ENCODE assay signal across 9 mouse cellular contexts in genomic region chr10:115713896-115714295, GRCm38 (mm10).
A peak's percentile ranks its signal among the peaks of the same experiment; 100 is the strongest.
DNase-seq lines count a peak whose midpoint lies in the region.
"Had no signal": no experiment of that assay in that cellular context is flagged by ENCODE, and none has a peak within 500 bp of the region (broad histone marks: within the 10 kb centered on the region; RNA-seq: fewer than 3 reads in every experiment).

No protein-coding gene starts in this region.

- H3K4me3 ChIP-seq in heart, embryonic 10.5 days = no peak overlapping the region

- no peaks in the 10 kb centered on the region for H3K27me3 ChIP-seq in heart, embryonic 10.5 days (ENCODE audit: insufficient read depth, poor library complexity, severe bottlenecking)

- H3K36me3 ChIP-seq in heart, embryonic 10.5 days = no peaks in the 10 kb centered on the region

- no peaks in the 10 kb centered on the region for H3K9me3 ChIP-seq in heart, embryonic 10.5 days

- H3K27ac ChIP-seq in heart, embryonic 10.5 days = no peak overlapping the region

- no peaks in the 10 kb centered on the region for H3K4me1 ChIP-seq in heart, embryonic 10.5 days

- WGBS in heart, embryonic 10.5 days = 56% methylated on average over 6 of the region's 6 CpGs

- peak; percentile 91 for DNase-seq in heart, adult 11 months
- no peak for DNase-seq in heart, embryonic 10.5 days (ENCODE audit: low spot score)
- peak; percentile 57 for DNase-seq in MN1 (ENCODE audit: low spot score)
- DNase-seq in gastrocnemius, adult 8-10 months (ENCODE audit: low spot score in 2 of 2) = peak; percentile 28 to 40
- peak; percentile 12 to 40 for DNase-seq in lung, adult 18-20 months
- DNase-seq in B cell, adult 2 months = no peak
- DNase-seq in left cerebral cortex, adult 9 months (ENCODE audit: low spot score in 2 of 2) = no peak
- DNase-seq in layer of hippocampus, adult 9-11 months = no peak
- DNase-seq: forebrain, postnatal 0 days had no signal

Comparison
In these comparisons a context has a peak if more than half of its experiments do, and no peak if none do; other contexts are left out.
1. DNase-seq: peak in heart, adult 11 months (single experiment), MN1 (single experiment), gastrocnemius, adult 8-10 months (2 of 2) and lung, adult 18-20 months (2 of 2); none in heart, embryonic 10.5 days (single experiment), B cell, adult 2 months (0 of 2), left cerebral cortex, adult 9 months (0 of 2) and layer of hippocampus, adult 9-11 months (single experiment).